Mouse (Mus musculus): ENCODE data around the gene Nxpe3. TPM values are rescaled to one million over a fixed set of nuclear protein-coding genes. Genes with fewer than 3 reads are reported as not detected.

The Nxpe3 gene
- polyA plus RNA-seq, 1 experiment from 2014 or later: 0.70 TPM

GRCm38 (mm10) chr16:55914716-55915115 is 19.6 kb upstream of the Nxpe3 start:
- no peak overlapping the region for H3K27ac ChIP-seq (replicated peaks; ENCODE audit: low read depth, low read length)
- DNase-seq (ENCODE audit: low spot score) (no peak), ATAC-seq (ENCODE audit: low read depth) (no peak)
- H3K9ac ChIP-seq (ENCODE audit: low read depth, low read length): no peak overlapping the region
- no peaks in the 10 kb centered on the region for H3K27me3 ChIP-seq (replicated peaks; ENCODE audit: control insufficient read depth, insufficient read depth, low read length)
- H3K4me1 ChIP-seq (ENCODE audit: control insufficient read depth, insufficient read depth, low read length): no peaks in the 10 kb centered on the region
- no peak overlapping the region for H3K4me3 ChIP-seq (ENCODE audit: low read depth, low read length)
- H3K36me3 ChIP-seq (ENCODE audit: control insufficient read depth, insufficient read depth, low read length): peaks cover 78% of the 10 kb centered on the region
- 93% methylated on average over 7 of the region's 7 CpGs for WGBS
- H3K4me2 ChIP-seq (ENCODE audit: low read depth, low read length): no peak overlapping the region
- no peaks in the 10 kb centered on the region for H3K9me3 ChIP-seq (ENCODE audit: control insufficient read depth, low read length)

- peaks cover 60% of the 10 kb centered on the region for H3K36me3 ChIP-seq (ENCODE audit: control insufficient read depth, insufficient read depth, low read length)
- H3K4me1 ChIP-seq (ENCODE audit: control insufficient read depth, insufficient read depth, low read length): no peaks in the 10 kb centered on the region
- ATAC-seq (ENCODE audit: low read depth) (no peak), DNase-seq (ENCODE audit: low spot score) (no peak)
- WGBS: 88% methylated on average over 10 of the region's 10 CpGs
- H3K9me3 ChIP-seq (ENCODE audit: control insufficient read depth, low read length): no peaks in the 10 kb centered on the region
- no peak overlapping the region for H3K27ac ChIP-seq (replicated peaks; ENCODE audit: low read depth, low read length)
- H3K27me3 ChIP-seq (replicated peaks; ENCODE audit: control insufficient read depth, insufficient read depth, low read length): no peaks in the 10 kb centered on the region
- H3K9ac ChIP-seq (ENCODE audit: low read depth, low read length): no peak overlapping the region
- H3K4me2 ChIP-seq (ENCODE audit: low read depth, low read length): no peak overlapping the region
- no peak overlapping the region for H3K4me3 ChIP-seq (ENCODE audit: low read depth, low read length)
These were observed 15.2 kb upstream of the Nxpe3 start for GRCm38 (mm10) chr16:55910208-55910793.

- H3K4me1 ChIP-seq (ENCODE audit: control insufficient read depth, insufficient read depth, low read length): no peaks in the 10 kb centered on the region
- ATAC-seq (ENCODE audit: low read depth) (no peak), DNase-seq (ENCODE audit: low spot score) (no peak)
- no peak overlapping the region for H3K4me3 ChIP-seq (ENCODE audit: low read depth, low read length)
- peaks cover 57% of the 10 kb centered on the region for H3K36me3 ChIP-seq (ENCODE audit: control insufficient read depth, insufficient read depth, low read length)
- H3K9me3 ChIP-seq (ENCODE audit: control insufficient read depth, low read length): no peaks in the 10 kb centered on the region
- H3K27me3 ChIP-seq (replicated peaks; ENCODE audit: control insufficient read depth, insufficient read depth, low read length): no peaks in the 10 kb centered on the region
- H3K9ac ChIP-seq (ENCODE audit: low read depth, low read length): no peak overlapping the region
- 86% methylated on average over 5 of the region's 5 CpGs for WGBS
- H3K4me2 ChIP-seq (ENCODE audit: low read depth, low read length): no peak overlapping the region
- H3K27ac ChIP-seq (replicated peaks; ENCODE audit: low read depth, low read length): no peak overlapping the region
These were observed 12.0 kb upstream of the Nxpe3 start for GRCm38 (mm10) chr16:55906928-55907679.

- H3K4me2 ChIP-seq (ENCODE audit: low read depth, low read length): no peak overlapping the region
- DNase-seq (ENCODE audit: low spot score): no peak
These were observed 10.3 kb upstream of the Nxpe3 start for GRCm38 (mm10) chr16:55905370-55905769.

GRCm38 (mm10) chr16:55901839-55902756 is 7.0 kb upstream of the Nxpe3 start:
- Histone ChIP-seq H3K9ac (ENCODE audit: low read depth, low read length) (no peak overlapping the region), H3K4me3 (ENCODE audit: low read depth, low read length) (no peak overlapping the region), H3K4me1 (ENCODE audit: control insufficient read depth, insufficient read depth, low read length) (no peaks in the 10 kb centered on the region), H3K27me3 (replicated peaks; ENCODE audit: control insufficient read depth, insufficient read depth, low read length) (no peaks in the 10 kb centered on the region), H3K4me2 (ENCODE audit: low read depth, low read length) (no peak overlapping the region), H3K9me3 (ENCODE audit: control insufficient read depth, low read length) (no peaks in the 10 kb centered on the region), H3K36me3 (ENCODE audit: control insufficient read depth, insufficient read depth, low read length) (peaks cover 29% of the 10 kb centered on the region), H3K27ac (replicated peaks; ENCODE audit: low read depth, low read length) (no peak overlapping the region)
- WGBS: 90% methylated on average over 14 of the region's 14 CpGs
- DNase-seq (ENCODE audit: low spot score) (no peak), ATAC-seq (ENCODE audit: low read depth) (no peak)

More at GRCm38 (mm10) chr16:55905370-55905769, 10.3 kb upstream of the Nxpe3 start:
- H3K4me3 ChIP-seq (ENCODE audit: low read depth, low read length): no peak overlapping the region
- H3K27ac ChIP-seq (replicated peaks; ENCODE audit: low read depth, low read length): no peak overlapping the region
- no peaks in the 10 kb centered on the region for H3K27me3 ChIP-seq (replicated peaks; ENCODE audit: control insufficient read depth, insufficient read depth, low read length)
- H3K4me1 ChIP-seq (ENCODE audit: control insufficient read depth, insufficient read depth, low read length): no peaks in the 10 kb centered on the region
- WGBS: 91% methylated on average over 25 of the region's 25 CpGs
- no peak overlapping the region for H3K9ac ChIP-seq (ENCODE audit: low read depth, low read length)
- no peak for ATAC-seq (ENCODE audit: low read depth)
- H3K36me3 ChIP-seq (ENCODE audit: control insufficient read depth, insufficient read depth, low read length): peaks cover 46% of the 10 kb centered on the region
- H3K9me3 ChIP-seq (ENCODE audit: control insufficient read depth, low read length): no peaks in the 10 kb centered on the region

GRCm38 (mm10) chr16:55898385-55899002 is 3.4 kb upstream of the Nxpe3 start:
- H3K27me3 ChIP-seq (replicated peaks; ENCODE audit: control insufficient read depth, insufficient read depth, low read length): no peaks in the 10 kb centered on the region
- peaks cover 5% of the 10 kb centered on the region; the same call in 1 of the 2 replicates for H3K36me3 ChIP-seq (ENCODE audit: control insufficient read depth, insufficient read depth, low read length)
- H3K27ac ChIP-seq (replicated peaks; ENCODE audit: low read depth, low read length): no peak overlapping the region
- no peak overlapping the region for H3K4me2 ChIP-seq (ENCODE audit: low read depth, low read length)
- peak; percentile 40 for DNase-seq (ENCODE audit: low spot score)
- WGBS: 86% methylated on average over 9 of the region's 9 CpGs
- no peaks in the 10 kb centered on the region for H3K9me3 ChIP-seq (ENCODE audit: control insufficient read depth, low read length)
- H3K9ac ChIP-seq (ENCODE audit: low read depth, low read length): no peak overlapping the region
- peaks cover 7% of the 10 kb centered on the region; the same call in 1 of the 2 replicates for H3K4me1 ChIP-seq (ENCODE audit: control insufficient read depth, insufficient read depth, low read length)
- no peak for ATAC-seq (ENCODE audit: low read depth)
- H3K4me3 ChIP-seq (ENCODE audit: low read depth, low read length): no peak overlapping the region

GRCm38 (mm10) chr16:55895651-55896095 is 588 bp upstream of the Nxpe3 start:
- DNase-seq (ENCODE audit: low spot score): peak; percentile 40
- 5% methylated on average over 9 of the region's 9 CpGs for WGBS
- no peaks in the 10 kb centered on the region for H3K27me3 ChIP-seq (replicated peaks; ENCODE audit: control insufficient read depth, insufficient read depth, low read length)
- no peaks in the 10 kb centered on the region for H3K36me3 ChIP-seq (ENCODE audit: control insufficient read depth, insufficient read depth, low read length)
- peak overlapping the region; percentile 72 for H3K9ac ChIP-seq (ENCODE audit: low read depth, low read length)
- peak overlapping the region; percentile 77 for H3K4me3 ChIP-seq (ENCODE audit: low read depth, low read length)
- ATAC-seq (ENCODE audit: low read depth): no peak; the same call in 1 of the 2 replicates
- peaks cover 7% of the 10 kb centered on the region; the same call in 1 of the 2 replicates for H3K4me1 ChIP-seq (ENCODE audit: control insufficient read depth, insufficient read depth, low read length)
- peak overlapping the region; percentile 72; the same call in 1 of the 2 replicates for H3K27ac ChIP-seq (replicated peaks; ENCODE audit: low read depth, low read length)
- peak overlapping the region; percentile 85 for H3K4me2 ChIP-seq (ENCODE audit: low read depth, low read length)
- H3K9me3 ChIP-seq (ENCODE audit: control insufficient read depth, low read length): no peaks in the 10 kb centered on the region

GRCm38 (mm10) chr16:55894536-55894892 is 571 bp downstream of the Nxpe3 start:
- Histone ChIP-seq H3K36me3 (ENCODE audit: control insufficient read depth, insufficient read depth, low read length) (peaks cover 2% of the 10 kb centered on the region; the same call in 1 of the 2 replicates), H3K27ac (replicated peaks; ENCODE audit: low read depth, low read length) (no peak overlapping the region), H3K4me2 (ENCODE audit: low read depth, low read length) (peak overlapping the region; percentile 85), H3K9ac (ENCODE audit: low read depth, low read length) (peak overlapping the region; percentile 72), H3K27me3 (replicated peaks; ENCODE audit: control insufficient read depth, insufficient read depth, low read length) (no peaks in the 10 kb centered on the region), H3K4me1 (ENCODE audit: control insufficient read depth, insufficient read depth, low read length) (peaks cover 7% of the 10 kb centered on the region; the same call in 1 of the 2 replicates), H3K4me3 (ENCODE audit: low read depth, low read length) (peak overlapping the region; percentile 77), H3K9me3 (ENCODE audit: control insufficient read depth, low read length) (no peaks in the 10 kb centered on the region)
- ATAC-seq (ENCODE audit: low read depth) (no peak; the same call in 1 of the 2 replicates), DNase-seq (ENCODE audit: low spot score) (peak; percentile 10)
- WGBS: 2% methylated on average over 4 of the region's 4 CpGs

Measured in embryonic facial prominence, embryonic 14.5 days (tissue).